Mouse (Mus musculus): ENCODE results near the gene Orc1.
A peak's percentile ranks its signal among the peaks of the same experiment; 100 is the strongest.

The Orc1 gene

DNA sequence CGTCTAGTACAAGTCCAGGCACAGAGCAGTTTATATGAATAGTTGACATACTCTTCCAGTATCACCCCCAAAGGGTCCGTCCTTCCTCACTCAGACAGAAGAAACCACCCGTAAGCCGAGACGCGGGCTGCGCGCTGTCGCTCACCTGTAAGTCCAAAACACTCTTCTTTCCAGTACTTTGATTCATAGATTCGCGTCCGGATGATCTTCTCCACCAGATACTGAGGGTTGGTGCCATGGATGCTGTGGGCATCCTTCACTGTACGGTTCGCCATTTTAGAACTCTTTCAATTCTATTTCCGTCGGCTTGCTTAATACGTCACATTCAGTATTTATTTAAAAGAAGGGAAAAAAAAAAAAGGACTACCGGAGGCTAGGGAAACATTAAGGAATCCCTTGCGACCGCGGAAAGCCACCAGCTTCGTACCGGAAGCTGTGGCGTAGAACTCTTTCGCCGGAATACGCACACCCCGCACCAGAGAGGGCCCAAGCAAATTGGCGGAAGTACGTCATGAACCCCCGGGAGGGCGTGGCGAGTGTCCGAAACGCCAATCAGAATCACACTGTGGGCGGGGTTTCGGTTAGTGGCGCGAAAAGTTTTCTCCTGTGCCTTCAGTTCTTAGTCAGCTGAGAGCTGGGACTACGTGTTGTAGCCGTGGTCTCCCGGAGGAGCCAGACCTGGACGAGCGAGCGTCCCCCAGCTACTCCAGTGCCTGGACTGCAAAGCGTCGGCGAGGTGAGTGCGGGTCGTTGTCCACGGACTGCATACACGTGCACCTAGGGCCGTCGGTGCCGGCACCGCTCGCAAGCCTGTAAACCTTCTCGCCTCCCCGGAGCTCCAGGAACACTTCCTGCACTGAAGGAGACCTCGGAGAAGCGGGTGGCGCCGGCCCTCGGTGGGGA, at the start of gene Orc1, which contains the start of gene Prpf38a:
Orc1 (plus strand) TSS at position 584 of the 903 bp plus-strand sequence.
Prpf38a (minus strand) TSS at position 497 of the 903 bp plus-strand sequence.
- DNase-seq (ENCODE audit: low spot score): peak; percentile 100

DNA sequence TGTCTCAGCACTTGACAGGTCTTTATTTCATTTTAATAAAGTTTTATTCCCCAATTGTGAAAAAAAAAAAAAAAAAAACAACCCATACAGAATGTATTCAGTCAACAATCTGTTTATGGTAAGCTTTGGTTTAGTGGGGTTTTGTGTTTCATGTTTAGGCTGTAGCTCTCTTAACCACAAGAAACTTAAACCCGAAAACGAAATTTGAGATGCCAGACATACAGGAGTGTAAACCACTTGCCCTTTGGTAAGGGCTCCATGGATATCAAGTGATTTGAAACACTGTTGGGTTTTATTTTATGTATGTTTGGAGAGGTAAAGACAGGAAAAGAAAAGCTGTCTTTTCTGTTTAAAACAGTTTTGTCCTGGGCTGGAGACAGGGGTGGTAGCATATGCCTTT, 39.5 kb upstream of the Orc1 start:
- DNase-seq (ENCODE audit: low spot score): no peak

DNA sequence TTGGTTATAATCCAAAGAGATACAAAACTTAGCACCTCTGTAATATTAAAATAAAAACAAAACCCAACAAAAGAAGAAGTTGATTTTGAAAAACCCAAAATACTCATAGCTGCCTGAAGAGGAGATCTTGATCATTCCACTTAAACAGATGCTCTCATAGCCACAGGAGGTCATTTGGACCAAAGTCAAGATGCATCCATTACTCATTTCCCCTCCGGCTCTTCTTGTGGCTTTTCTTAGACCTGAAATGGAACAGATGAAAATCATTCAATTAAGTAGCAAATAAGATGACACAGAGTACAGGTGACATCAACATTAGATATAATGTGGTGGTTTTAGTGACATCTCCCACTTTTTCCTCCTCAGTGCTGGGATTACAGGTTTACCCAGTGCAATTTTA, 14.2 kb upstream of the Orc1 start:
- no peak for DNase-seq (ENCODE audit: low spot score)

DNA sequence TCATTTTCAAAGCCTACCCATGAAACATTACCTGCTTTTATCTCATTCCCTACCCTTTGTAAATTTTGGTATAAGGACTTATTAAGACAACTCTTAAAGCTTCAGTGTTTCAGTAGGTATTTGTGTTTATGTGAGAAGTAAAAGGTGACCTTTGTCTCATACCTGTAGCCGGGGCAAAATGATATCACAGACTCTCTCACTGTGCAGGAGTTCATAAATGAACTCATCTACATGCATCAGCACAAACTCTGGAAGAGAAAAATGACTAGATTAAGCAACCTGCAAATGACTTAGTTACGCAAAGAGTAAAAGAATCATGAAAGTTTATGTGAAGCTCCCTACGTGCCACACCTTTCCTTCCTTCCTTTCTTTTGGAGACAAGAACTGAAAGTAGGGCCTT, 6.6 kb upstream of the Orc1 start:
- DNase-seq (ENCODE audit: low spot score): no peak

DNA sequence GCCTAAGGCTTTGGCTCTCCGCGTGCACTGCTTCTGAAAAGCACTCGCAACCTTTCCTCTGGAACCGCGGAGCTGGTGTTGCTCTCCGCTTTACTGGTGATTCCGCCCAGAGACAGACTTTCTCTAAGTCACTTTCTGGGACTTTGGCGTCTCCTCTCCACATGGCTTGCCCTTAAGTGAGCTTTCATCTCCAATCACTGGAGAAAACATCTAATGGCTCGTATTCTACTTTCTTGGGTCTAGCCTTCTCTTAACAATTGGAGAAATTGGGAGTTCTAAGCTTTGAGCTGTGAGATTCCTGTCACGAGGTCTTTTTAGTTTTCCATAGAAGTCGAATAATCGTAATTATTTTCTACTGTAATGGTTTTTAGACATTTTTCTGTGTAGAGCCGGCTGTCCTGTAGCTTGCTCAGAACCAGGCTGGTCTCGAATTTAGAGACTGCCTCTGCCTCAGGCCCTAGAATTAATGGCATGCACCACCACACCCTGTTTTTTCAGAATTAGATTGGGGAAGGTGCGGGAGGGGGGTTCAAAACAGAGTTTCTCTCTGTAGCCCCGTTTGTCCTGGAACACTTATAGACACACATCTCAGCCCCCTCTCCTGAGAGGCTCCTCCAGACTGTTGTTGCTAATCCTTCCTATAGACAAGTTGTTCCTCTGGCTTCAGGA, 654 bp downstream of the Orc1 start:
- DNase-seq (ENCODE audit: low spot score): no peak

DNA sequence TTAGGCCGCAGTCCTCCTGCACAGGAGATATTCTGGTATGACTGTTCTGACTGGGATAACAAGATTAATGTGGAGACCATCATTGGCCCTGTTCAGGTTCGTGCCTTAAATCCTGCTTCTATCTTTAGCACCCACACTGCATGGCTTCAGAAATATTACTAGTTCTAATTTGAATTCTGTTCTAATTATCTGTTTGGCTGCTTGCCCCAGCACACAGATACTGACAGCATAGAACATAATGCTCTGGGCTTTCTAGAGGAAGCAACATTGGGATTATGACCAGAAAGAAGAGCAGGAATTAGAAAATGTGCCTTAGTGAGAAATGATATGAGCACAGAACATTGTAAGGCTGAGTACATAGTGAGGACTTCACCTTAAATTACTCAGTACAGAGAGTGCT, 14.2 kb downstream of the Orc1 start:
- DNase-seq (ENCODE audit: low spot score): no peak

DNA sequence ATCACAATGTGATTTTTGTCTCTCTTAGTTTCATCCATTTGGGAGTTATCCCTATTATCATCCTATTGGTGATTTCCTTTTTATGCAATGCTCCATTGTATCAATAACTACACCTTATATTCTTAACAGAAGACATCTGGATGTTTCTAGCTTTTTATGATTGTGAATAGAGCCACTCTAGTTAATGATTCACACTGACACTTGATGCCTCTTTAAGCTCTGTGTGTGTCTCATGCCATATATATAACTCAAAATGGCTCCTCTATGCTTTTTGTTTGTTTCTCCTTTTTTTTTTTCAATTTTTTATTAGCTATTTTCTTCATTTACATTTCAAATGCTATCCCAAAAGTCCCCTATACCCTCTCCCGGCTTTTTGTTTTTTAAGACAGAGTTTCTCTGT, 16.6 kb downstream of the Orc1 start:
- no peak for DNase-seq (ENCODE audit: low spot score)

DNA sequence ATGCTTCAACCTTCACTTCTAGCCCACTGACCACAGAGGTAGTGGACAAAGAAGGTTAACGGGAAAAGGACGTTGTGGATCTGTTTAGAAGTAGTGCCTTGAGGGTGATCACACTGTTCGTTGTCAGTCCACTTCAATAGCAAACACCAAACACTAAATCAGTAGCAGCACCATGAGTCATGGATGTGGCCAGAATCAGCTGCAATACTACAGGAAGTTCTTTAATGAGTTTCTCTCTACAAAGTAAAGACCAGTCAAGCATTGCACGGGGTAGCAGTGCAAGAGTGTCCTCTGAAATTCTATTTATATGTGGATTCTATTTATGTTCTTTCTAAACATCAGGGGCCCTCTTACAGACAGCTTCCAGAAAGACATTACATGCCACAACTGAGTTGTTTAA, 19.1 kb downstream of the Orc1 start:
- no peak for DNase-seq (ENCODE audit: low spot score)

DNA sequence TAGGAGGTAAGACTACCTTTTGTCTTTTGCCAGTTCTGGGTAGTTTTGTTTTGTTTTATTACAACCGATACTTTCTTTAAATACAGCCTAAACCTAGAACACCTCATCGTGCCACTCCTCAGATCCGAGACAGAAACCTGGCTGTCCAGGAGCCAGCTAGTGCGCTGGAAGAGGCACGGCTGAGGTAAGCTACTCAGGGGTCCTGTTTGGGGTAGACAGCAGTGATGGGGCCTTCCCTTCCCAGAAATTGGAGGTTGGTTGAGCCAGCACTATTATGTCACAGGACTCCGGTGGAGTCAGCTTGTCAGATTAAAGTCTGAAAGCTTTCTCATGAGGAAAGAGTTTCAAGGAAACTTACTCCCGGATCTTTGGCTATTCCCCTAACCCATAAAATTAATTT, 22.6 kb downstream of the Orc1 start:
- no peak for DNase-seq (ENCODE audit: low spot score)

DNA sequence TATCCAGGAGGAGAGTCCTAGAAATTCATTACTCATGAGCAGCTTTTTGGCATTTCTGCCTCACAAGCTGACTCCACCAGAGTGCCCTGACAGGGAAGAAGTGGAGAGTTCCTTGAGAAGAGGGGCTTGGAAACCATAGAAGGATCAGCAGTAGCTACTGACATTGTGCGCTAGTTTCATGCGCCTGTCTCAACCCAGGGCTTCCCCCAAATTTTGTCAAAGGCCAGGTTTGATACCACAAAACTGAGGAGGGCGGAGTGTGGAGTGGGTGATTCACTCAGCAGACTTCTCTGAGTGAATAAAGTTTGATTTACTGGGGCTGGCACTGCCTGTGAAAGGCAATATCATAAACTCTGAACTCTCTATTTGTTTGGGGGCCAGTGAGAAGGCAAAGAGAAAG, 29.4 kb downstream of the Orc1 start:
- no peak for DNase-seq (ENCODE audit: low spot score)

DNA sequence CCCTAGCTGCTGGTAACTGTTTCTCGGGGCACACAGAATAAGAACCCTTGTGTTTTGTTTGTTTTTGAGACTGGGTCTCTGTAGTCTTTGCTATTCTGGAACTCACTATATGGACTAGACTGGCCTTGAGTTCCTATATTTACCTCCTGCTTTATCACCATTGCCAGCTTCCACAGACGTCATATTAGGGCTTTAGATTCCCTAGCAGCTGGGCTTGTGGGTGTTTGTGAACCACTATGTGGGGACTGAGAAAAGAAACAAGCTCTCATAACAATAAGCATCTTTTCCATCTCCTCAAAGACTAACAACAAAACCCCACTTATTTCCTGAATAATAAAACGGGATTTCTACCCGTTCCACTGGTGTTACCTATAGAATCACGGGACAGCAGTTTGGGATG, 31.7 kb downstream of the Orc1 start:
- DNase-seq (ENCODE audit: low spot score): no peak

DNA sequence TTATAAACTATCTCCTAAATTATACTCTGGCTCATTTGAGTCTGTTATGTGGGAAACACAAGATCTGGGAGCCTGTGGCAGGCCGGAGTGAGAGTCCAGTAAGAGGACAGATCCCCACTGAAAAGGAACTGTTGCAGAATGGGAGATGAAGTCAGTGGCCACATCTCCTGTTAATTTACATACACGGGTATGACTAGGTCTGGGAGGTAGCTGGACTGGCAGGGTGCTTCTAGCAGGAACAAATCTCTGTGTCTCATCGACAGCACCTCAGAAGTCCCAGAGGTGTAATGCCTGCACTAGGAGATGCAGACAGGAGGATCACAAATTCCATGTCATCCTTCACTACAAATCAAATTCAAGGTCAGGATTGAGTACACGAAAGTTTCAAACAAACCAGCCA, 39.4 kb downstream of the Orc1 start:
- no peak for DNase-seq (ENCODE audit: low spot score)

DNA sequence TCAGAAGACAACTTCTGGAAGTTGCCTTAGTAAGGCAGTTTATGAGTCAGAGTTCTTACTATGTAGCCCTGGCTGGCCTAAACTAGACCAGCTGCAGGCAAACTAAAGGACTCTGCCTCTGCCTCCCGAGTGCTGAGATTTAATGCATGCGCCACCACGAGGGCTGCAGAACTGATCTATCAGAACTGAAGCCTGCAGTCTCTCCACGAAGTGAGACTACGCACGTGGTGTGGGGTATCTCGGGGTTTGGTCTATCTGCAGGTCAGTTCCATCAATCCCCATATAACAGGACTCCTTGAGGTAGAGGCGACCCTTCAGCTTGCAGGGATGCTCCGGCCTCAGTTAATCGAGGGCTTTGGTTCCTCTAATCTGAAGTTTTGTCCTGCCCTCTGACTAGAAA, 39.9 kb downstream of the Orc1 start:
- peak; percentile 43 for DNase-seq (ENCODE audit: low spot score)

DNA sequence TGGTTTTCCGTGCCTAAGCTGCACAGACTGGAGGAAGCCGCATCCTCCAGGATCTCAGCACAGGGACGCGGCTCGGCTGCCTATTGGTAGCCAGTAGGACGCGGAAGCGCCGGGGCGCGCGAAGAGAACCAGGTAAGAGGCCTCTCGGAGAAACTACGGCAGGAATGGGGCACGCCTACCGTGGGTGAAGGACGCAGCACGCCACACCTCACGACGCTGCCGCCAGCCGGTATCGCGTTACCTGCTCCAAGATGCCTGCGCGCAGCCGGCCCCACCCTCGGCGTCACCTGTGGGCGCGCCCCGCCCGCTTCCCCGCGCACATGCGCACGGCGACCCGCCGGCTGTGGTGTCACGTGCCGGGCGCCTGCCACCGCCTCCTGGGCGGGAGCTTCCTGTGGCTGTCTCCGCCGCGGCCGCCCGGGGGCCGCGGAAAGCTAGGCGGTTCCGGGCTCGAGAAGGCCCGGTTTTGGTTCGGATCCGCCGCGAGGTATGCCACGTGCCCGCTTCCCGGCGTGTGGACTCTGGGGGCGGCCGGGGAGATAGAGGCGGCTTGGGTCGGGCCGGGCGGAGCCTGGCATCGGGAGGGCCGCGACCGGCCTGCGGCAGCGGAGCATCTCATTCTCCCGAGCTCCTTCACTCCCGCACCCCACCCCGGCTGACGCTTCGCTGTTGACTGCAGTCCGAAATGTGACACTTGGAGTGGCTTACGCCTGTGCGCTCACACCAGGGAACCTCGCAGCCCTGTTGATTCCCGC, 40.5 kb downstream of the Orc1 start, which contains the start of gene Cc2d1b:
Cc2d1b (plus strand) TSS at position 354 of the 755 bp plus-strand sequence.
- peak; percentile 93 for DNase-seq (ENCODE audit: low spot score)

DNA sequence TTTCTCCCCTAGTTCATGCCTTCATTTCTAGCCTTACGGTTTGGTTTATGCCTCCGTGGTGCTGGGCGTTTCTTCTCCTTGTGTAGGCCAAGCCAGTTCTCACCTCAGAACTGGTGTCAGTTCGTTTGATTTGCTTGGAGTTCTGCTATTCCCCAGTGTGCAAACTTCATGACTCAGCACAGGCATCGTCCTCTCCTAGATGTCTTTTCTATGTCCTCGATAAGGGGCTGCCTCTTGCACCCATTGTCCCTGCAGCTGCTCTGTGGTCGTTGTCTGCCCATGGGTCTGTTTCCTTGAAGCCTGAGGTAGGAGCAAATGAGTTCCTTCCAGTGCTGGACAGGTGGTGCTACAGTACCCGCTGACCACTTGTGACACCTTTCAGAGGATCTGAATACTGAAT, 41.3 kb downstream of the Orc1 start:
- no peak for DNase-seq (ENCODE audit: low spot score)

DNA sequence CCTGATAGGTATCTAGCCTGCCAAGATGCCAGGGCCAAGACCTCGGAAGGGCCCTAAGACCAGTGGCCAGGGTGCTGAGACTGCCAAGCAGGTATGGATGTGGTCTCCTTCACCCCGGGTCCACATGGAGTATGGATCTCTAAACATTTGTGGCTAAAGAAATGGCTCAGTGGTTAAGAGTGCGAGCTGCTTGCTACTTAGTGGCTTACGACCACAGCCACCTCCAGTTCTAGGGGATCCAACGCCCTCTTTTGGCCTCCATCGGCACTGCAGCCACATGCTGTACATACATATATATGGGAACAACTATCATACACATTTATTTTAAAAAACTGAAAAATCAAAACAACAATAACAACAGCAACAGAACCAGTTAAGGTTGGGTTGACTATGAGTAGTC, 42.3 kb downstream of the Orc1 start:
- peak; percentile 13 for DNase-seq (ENCODE audit: low spot score)

DNA sequence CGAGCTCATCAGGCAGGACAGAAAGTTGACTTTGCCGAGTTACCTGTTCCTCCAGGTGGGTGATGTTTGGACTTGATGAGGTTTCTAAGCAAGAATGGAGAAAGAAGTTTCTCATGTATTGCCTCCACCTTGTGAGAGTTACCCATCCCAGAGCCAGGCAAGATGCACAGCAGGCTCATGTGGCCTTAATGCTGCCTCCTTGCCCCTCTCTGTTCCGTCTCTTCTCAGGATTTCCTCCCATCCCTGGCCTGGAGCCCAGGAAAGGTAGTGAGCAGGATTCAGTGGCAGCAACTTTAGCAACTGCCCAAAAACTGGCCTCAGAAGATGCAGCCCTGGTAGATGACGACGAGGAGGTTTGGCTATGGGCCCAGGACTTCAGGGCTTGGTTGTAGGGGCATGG, 47.8 kb downstream of the Orc1 start:
- DNase-seq (ENCODE audit: low spot score): no peak

DNA sequence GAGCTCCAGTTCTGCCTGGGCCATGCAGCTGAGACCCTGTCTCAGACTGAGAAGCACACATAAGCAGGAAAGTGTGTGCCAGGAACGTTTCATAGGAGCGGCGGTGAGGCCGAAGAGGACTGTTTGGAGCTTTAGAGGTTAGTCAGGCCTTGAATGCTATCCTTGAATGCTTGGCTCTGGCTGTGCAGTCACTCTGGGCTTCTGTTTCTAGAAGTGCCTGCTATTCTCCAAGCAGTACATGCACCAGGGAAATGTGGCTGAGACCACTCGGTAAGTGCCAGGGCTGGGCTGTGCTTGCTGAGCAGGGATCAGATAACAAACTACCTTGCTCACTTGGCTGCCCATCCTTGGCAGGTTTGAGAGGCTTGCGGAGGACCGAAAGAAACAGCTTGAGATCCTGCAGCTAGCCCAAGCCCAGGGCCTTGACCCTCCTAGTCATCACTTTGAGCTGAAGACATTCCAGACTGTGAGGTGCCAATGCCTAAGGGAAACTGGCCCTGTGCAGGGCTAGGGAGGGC, 50.2 kb downstream of the Orc1 start:
- no peak for DNase-seq (ENCODE audit: low spot score)

DNA sequence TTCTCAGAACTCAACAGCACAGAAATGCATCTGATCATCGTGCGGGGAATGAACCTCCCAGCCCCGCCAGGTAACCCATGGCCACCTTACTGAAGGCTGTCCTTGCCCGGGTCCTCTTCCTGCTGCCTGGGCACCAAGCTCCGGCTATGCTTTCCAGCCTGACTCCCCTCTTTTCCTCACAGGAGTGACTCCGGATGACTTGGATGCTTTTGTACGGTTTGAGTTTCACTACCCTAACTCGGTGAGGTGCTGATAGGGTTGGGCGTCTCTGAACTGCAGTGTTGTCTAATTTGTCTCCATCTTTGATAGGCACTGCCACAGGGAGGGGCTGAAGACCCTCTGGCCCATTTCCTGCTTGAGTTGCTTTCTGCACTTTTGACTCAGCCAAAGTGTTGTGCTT, 50.9 kb downstream of the Orc1 start:
- DNase-seq (ENCODE audit: low spot score): no peak

DNA sequence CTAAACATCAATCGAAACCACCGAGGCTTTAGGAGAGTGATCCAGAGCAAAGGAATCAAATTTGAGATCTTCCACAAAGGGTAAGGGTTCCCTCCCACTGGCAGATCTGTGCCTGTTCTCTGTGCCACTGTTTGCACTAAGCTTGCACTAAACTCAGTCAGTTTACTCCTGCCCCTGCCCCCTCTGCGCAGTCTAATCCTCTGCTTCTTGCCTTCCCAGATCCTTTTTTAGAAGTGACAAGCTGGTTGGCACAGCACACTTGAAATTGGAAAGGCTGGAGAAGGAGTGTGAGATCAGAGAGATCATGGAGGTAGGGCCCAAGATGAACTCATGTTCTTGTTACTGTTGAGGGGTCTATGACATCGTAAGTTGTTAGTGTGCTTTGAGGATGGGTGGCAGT, 52.4 kb downstream of the Orc1 start:
- DNase-seq (ENCODE audit: low spot score): no peak

DNA sequence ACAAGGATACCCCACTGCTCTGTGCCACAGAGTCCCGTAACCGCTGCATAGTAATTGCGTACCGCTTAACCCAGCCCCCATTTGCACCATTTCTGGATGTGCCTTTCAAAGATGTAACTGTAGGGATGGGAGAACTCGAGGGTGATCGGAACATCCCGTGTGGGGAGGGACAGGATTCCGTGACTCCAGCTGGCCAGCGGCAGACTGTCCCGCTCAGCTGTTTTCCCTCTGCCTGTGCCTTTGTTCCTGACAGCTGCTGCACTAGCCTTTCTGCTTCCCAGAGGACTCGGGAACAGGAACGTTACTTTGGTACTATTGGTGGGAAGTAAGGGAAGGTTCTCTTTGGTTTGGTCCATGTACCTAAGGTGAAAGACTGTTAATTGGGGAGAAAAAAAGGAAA, 54.5 kb downstream of the Orc1 start:
- DNase-seq (ENCODE audit: low spot score): no peak

DNA sequence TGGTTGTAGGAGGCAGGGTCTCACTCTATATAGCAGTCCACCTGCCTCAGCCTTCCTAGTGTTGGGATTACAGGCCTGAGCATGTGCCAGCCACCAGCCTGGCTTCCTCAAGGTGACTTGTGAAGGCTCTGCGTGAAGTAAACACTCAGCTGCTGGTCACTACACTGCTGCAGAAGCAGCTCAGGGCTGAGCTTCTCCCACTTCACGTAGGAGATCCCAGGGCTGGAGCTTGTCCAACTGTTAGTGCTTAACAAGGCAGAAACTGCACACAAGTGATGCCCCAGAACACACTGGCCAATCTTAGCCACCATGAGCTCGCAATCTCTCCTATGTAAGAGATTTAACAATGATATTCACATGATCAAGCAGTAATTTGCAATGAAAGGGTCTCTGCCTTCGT, 55.5 kb downstream of the Orc1 start:
- no peak for DNase-seq (ENCODE audit: low spot score)

Data from embryo, embryonic 10 days (tissue).